Mouse (Mus musculus) ovary, adult 10 weeks (tissue): Measurements from ENCODE around the gene Smarcd3. TPM values are rescaled to one million over a fixed set of nuclear protein-coding genes. Genes with fewer than 3 reads are reported as not detected.

ENCODE experiments used
- polyA plus RNA-seq: library from polyadenylated mRNA; stranded (reverse); fragments of 350-450 nt; fragmentation: Illumina TruSeq; extraction: RNeasy Lipid Tissue Mini Kit (QIAGEN cat#74804); gene quantifications from one replicate; pipeline ENCODE4 v1.2.3, GENCODE M21; 2014

Smarcd3 gene
- polyA plus RNA-seq, result 2.3 TPM

GRCm38 (mm10) chr5:24623986-24624821 lies at the start of gene Smarcd3:
Smarcd3 (minus strand) TSS chr5:24624411.

DNA sequence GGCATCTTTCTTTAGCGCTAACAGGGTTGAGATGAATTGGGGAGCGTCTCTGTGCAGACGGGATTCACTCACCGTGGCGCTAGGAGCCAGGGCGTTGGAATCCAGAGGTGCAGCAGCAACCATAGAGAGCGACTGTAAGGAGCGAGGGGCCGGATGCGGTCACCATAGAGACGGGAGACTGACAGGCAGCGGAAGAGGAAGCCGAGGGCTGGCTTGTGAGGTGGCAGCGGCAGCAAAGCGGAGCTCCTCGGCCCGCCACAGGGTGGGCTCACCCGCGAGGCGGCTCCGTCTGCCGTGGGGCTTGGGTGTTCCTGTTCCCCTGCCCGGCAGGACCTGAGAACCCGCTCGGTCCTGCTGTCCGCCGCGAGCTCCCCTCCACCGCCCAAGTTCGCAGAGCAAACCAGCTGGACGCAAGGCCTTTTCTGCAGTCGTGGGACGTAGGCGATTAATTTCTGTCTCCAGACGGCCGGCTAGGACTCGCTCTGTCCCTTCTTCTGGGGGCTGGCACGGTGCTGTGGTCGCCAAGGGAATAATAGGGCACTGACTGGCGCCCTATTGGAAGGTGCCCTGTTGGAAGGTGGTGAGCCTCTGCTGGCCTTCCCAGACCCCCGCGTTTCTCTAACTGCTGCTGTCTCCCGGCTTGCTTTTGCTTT lies 37.5 kb downstream of the Smarcd3 start, which contains the start of gene Chpf2:
Gene Chpf2 (plus strand): TSS at position 195 of the 653 bp plus-strand sequence.

GRCm38 (mm10) chr5:24577183-24577929 lies 46.9 kb downstream of the Smarcd3 start, which contains the start of gene Abcf2:
Abcf2 (minus strand) TSS chr5:24577467.

DNA sequence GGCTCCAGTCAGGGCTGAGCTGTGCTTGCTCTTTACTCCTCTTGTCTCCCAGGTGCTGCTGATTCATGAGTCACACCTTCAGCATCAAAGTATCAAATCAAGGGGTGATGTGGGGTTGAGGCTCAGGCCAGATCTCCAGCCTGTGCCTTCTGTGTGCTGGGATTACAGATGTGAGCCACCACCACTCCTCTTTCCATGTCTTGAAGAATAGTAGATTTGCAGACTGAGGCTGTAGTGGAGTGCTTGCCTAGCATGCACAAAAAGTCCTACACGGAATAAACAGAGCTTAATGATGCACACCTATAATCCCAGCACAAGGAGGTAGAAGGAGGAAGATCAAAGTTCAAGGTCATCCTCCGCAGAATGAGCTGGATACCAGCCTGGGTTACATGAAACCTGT lies 67.5 kb downstream of the Smarcd3 start, which contains the start of gene 4931409K22Rik:
Gene 4931409K22Rik (minus strand): TSS at position 101 of the 400 bp plus-strand sequence.

Other genes starting within 250 kb of the Smarcd3 start
- not detected for gene Atg9b, start 232.3 kb downstream of the Smarcd3 start, polyA plus RNA-seq
- 2.1 TPM for gene Abcb8, start 230.7 kb downstream of the Smarcd3 start, polyA plus RNA-seq
- gene Asic3, start 211.0 kb downstream of the Smarcd3 start, polyA plus RNA-seq, result not detected
- gene Cdk5, start 200.9 kb downstream of the Smarcd3 start, polyA plus RNA-seq, result 8.9 TPM
- gene Slc4a2, start 200.6 kb downstream of the Smarcd3 start, polyA plus RNA-seq, result 5.9 TPM
- 1.3 TPM for gene Fastk, start 179.1 kb downstream of the Smarcd3 start, polyA plus RNA-seq
- gene Tmub1, start 176.6 kb downstream of the Smarcd3 start, polyA plus RNA-seq, result 0.66 TPM
- gene Agap3, start 172.2 kb downstream of the Smarcd3 start, polyA plus RNA-seq, result 2.7 TPM
- gene Gbx1, start 97.2 kb downstream of the Smarcd3 start, polyA plus RNA-seq, result not detected
- not detected for gene Asb10, start 83.4 kb downstream of the Smarcd3 start, polyA plus RNA-seq
- gene 4931409K22Rik, start 67.6 kb downstream of the Smarcd3 start, polyA plus RNA-seq, result not detected
- 14.2 TPM for gene Abcf2, start 46.9 kb downstream of the Smarcd3 start, polyA plus RNA-seq
- 1.1 TPM for gene Chpf2, start 37.7 kb downstream of the Smarcd3 start, polyA plus RNA-seq
- 50.7 TPM for gene Nub1, start 61.1 kb upstream of the Smarcd3 start, polyA plus RNA-seq
- gene Wdr86, start 106.3 kb upstream of the Smarcd3 start, polyA plus RNA-seq, result 0.23 TPM
- not detected for gene Crygn, start 133.6 kb upstream of the Smarcd3 start, polyA plus RNA-seq
- gene Rheb, start 218.2 kb upstream of the Smarcd3 start, polyA plus RNA-seq, result 510 TPM